Mouse (Mus musculus) lung, adult 2 months (tissue): ENCODE measurements at regions not wholly inside any gene's neighbourhood (a gene's known extent, or its start where the extent isn't known, plus 50 kb on each side); places are given as distances from the start of the nearest gene placed in this dataset.

Experiments
- CTCF ChIP-seq: fragments of 200-500 bp; IDR thresholded peaks from 2 replicates; pipeline ENCODE4 v1.5.1; 2011; ENCODE audit warnings: mild to moderate bottlenecking, low read length, control low read depth; ENCODE audit not compliant: insufficient read depth
- POLR2A ChIP-seq: fragments of 200-500 bp; IDR thresholded peaks from 2 replicates; pipeline ENCODE4 v1.6.1; 2011; ENCODE audit warnings: low read depth, mild to moderate bottlenecking, control low read depth, low read length, borderline replicate concordance; ENCODE audit errors: extremely low read depth

- TF ChIP-seq POLR2A (no peak), CTCF (no peak)
Measured at GRCm38 (mm10) chr4:9974631-9975030, 899.7 kb upstream of the 2610301B20Rik start.
